Mouse (Mus musculus): ENCODE data around the gene Ero1lb.
"Not testable (repeated sequence)": the region's sequence is repeated elsewhere in the genome, so short reads cannot be mapped to it uniquely, and the experiment has no call there.

DNA sequence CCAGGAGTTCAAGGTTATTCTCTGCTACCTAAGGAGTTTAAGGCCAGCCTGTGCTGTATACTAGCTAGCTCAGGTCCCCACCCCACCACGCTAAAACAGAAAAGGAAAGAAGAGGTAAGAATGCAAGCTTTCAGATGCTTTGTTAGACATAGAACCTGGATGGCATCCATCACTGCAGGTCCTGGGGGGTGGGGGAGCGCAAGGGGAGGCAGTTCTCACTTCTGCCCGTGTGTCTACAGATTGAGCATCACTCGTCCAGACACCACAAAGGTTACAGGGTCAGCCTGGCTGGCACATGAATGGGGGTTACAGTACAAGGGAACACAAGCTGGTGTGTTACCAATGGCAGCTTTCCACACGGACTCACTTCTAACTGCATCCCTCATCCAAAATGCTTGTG is 62.5 kb downstream of the Ero1lb start:
- not testable (repeated sequence) for TF ChIP-seq POLR2A (IDR thresholded peaks at IDR 0.05; ENCODE audit: borderline replicate concordance, low read depth, low read length); CTCF (IDR thresholded peaks at IDR 0.05; ENCODE audit: low read depth, low read length)
